Mouse (Mus musculus) thymus, postnatal 4 days (tissue): ENCODE data around the gene Tsku.

Experiments
- DNase-seq: peaks from one replicate; pipeline ENCODE4 v3.0.0; 2021

Gene Tsku

DNA sequence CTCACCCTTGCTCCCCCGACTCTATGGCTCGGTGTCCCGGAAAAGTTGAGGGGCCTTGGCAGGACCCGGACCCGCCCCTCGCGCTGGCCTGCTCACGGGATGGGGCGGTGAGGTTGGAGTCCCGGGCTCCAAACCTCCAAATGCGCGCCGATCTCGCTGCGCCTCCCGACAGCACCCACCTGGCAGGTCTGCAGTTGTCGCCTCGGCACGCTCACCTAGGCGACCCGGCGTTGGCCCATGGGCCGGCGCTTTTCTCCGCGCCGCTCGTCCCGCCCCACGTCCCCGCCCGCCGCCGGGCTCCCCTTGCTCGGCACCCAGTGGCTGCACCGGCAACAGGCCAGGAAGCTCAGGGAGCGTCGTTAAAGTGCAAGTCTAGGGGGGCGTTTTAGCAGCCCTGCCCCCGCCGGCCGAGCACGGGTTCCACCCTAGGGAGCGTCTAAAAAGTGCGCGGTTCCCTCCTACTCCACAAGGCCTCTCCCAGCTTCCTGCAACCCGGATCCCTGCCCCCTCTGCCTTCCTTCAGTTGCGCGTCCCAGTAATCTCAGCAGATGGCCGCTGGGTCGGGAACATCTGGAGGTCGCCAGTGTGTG, at the start of gene Tsku:
Gene Tsku, minus strand, starts transcription at position 266 of the 590 bp plus-strand sequence.
- DNase-seq: peak; percentile 69

DNA sequence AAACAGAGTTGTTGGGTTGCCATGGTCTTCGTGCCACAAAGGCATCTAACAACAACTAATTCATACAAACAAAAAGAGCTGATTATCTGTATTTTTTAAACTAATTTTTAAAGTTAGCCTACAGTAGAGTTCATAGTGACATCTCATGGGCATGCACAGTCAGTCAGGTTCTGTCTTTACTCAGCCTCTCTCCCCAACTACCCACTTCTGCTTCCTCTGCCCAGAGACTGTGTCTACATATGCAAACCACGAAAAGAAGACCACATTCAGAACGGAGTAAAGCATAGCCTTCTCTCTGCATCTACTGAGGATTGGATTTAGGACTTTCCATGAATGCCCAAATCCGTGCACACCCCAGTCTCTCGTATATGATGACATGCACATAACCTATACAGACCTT, 46.5 kb upstream of the Tsku start:
- no peak for DNase-seq

DNA sequence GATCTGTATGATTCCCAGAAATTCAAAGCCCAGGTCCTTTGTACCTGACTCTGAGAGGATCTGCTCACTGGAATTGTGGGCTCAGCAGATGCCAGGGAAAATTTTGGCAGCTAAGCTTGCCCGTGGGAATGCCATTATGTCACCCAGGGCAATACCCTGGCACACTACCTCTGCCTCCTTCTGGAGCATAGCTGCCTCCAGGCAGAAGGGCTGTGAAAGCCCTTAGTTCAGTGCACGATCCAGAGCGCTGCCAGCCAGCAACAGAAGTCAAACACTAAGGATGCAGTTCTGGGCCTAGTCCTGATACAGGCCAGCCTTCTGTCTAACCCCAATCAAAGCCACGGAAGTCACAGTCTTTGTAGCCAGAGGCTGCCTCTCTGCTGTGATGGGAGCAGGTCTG, 42.9 kb upstream of the Tsku start:
- DNase-seq: no peak

DNA sequence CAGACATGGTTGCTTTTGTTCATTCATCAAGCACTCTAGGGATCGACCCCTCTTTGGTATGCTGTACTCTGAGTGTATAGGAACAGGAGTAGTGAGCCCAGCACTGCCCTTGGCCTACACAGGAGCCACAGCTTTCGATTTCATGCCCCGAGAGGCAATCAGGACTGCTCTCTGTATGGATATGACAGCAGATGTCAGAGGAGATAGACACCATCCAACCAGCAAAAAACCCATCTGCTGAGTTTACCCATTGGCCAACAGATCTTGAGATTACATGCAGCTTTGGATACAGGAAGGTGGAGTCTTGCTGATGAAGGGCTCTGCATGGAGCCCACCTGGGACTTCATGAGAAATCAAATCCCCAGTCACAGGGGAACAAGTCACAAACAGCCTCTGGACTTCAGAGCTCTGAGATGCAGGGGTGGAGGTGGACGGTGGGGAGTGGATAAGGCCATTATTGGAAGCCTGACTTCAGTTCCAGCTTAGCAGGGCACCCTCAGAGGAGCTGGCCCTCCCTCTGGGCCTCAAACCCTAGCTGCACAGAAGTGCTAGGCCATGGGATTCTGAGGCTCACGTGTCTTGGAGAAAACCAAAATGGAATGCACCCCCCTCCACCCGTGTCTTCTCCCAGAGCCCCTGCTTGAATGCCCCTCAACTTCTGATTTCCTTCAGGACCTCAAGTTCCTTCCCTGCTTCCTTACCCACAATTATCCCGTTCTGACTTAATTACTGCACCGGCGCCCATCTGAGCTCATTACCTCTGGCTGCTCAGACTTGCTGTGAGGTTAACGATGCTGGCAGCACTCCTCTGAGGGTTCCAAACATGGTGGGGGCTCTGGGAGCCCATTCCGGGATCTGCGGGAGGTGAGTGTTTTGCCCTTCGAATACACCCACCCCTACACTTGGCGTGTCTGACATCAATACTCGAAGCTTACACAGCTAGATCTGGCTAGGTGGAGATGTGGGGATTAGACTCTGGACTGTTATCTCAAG, 41.8 kb upstream of the Tsku start:
- DNase-seq: no peak

DNA sequence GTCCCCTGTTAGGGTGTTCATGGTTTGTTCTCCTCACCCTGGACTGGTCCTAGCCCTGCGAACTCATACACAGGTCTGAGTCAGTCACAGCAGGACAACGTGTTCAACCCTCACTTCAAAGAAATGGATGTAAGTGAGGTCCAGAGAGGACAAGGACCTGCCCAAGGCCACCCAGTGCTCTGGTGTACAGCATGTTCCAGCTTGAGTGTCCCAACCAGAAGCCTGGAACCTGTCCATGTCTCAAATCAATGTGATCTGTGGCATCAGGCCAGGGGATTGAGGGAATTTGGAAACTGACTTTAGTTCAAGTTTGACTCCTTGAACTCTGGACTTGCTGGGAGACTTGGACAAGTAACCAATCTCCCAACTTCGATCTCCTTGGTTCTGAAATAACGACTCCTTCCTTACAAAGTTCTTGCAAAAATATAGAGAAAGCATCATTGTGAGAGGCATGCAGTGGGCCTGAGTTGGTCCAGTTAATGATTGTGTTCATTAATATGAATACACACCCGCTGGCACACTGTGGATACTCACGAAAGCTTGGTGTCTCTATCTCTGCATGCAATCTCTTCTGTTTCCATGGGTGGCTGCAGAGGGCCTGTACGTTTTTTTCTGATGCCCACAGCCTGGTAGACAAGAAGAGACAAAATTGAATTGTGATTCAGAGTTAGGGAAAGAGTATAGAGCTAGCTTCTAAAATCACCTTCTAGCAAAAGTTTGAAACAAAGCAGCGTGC, 31.5 kb upstream of the Tsku start:
- no peak for DNase-seq

DNA sequence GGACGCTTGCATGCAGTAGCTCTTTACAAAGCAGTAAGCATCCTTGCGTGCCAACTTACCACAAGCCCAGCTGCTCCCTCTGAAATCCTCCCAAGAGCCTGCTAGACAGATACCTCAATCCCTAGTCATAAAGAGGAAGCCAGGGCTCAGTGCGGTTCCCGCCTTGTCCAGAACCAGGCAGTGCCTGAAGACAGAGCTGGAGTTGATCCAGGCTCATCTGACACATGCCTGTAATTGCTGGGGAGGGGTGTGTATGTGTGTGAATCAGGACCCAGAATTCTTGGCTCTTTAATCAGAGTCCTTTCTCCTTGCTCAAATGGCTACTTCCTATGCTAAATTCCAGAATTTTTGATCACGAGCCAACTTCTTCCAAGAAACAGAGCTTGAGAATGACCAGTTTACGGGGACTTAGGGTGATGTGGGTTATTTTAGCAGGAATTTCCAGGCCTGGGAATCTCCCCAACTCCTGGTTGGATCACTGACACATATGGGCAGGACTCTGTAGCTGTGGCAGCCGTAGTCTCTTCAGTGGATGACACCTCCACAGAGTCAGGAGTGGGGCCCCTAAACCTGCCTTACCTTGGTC, 30.3 kb upstream of the Tsku start:
- no peak for DNase-seq

DNA sequence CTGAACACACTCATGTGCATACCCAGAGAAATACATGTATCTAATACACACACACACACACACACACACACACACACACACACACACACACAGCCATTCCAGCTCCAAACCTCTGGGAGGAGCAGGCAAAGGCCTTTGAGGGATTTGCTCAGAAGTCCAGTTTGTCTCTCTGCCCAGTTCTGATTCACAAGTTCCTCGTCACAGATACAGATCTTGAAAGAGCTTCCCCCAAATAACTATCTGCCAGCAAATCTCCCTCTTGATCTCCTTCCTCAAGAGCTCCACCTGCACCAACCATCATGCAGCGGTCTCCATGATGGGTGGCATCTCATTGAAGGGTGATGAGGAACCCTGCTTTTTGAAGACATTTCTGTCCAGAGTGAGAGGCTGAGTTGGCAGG, 29.4 kb upstream of the Tsku start:
- DNase-seq: no peak

DNA sequence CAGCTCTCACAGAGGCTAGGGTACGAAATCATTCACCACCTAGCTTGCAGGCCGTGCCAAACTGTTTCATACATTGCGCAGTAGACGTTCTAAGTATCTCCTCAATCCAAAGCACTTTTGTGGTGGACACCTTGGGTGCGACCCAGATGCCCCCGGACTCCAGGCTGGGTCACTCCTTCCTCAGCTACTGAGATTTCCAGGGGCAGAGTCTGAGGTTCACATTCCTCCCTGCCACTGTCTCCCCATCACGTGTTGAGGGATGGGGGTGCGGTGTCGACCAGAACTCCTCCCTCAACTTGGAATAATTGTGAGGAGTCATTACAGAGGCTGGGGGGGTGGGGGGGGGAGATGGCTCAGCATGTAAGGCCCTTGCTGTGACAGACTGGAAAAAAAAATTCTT, 28.5 kb upstream of the Tsku start:
- no peak for DNase-seq

DNA sequence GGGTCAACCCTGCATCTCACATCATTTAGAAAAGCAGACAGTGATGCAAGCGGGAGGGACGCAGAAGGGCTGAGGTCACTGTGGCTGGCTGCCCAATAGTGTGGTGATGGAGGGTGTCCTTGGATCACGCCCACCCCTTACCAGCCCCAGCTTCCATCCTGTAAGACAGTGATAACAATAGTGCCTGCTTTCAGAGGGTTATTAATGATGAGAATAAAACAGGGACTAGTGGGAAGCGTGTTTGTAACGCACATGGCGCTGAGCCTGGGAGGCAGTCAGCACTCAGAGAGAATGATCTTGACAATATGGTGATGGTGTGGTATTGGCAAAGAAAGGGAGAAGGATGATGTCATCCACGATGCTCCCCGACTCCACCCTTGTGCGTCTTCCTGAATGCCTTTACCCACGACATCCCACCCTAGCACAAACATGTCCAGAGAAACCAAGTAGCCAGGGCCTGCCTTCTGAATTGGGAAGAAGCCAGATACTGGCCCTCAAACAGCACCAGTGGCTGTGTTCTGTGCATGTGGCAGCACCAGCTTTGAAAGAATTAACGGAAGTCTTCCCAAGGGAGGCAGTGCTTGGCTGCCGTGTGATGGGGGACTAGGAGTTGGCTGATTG, 27.9 kb upstream of the Tsku start:
- no peak for DNase-seq

DNA sequence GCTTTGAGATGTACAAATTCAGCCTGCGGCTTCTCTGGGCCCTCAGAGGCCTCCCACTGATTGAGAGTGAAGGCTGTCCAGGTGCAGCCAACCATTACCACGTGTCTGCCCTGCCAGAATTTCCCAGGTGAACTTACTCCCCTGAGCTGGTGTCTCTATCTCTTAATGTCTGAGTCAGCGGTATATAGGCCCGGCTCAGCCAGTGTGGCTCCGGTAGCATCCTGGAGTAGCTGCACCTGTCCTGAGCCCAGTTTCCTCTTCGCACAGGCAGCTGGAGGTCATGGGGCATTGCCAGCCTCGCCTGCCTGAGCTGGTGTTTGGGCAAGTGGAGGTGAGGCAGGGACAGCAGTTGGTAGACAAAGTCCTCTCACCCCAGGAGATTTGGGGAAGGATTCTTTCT, 26.1 kb upstream of the Tsku start:
- DNase-seq: no peak

DNA sequence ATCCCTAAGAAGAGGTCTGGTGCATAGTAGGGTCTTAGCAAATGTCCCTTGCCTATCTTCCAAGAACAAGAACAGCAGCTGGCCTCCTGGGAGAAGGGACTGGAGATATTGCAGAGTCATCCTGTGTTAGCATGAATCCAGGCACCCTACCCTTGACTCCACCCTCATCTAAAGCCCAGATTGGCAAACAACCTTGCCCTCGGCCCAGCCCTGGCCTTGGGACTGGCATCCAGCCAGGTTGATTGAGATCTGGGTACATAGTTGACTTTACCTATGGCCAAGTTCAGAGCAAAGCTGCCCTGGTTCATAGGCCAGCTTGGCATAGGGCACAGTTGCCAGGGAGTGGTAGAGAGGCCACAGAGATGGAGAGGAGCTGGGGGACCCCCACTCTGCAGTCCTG, 24.0 kb upstream of the Tsku start:
- DNase-seq: no peak

DNA sequence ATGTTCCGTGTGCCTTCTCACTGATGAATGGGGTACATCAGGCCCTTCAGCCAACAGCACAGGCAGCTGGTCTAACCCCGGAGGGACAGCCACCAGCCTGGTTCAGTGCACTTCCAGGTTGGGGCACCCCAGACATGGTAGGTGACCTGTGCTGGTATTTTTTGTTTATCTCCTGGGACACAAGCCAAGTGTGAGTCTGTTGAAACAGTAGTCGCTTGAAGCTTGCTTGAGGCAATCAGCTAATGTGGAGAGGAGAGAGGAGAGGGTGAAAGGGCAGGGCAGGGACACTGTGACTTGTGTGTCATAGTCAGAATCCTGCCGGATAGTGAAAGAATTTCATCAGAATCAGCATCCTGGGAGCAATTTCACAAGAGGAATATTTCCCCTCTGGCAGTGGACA, 22.2 kb upstream of the Tsku start:
- no peak for DNase-seq

DNA sequence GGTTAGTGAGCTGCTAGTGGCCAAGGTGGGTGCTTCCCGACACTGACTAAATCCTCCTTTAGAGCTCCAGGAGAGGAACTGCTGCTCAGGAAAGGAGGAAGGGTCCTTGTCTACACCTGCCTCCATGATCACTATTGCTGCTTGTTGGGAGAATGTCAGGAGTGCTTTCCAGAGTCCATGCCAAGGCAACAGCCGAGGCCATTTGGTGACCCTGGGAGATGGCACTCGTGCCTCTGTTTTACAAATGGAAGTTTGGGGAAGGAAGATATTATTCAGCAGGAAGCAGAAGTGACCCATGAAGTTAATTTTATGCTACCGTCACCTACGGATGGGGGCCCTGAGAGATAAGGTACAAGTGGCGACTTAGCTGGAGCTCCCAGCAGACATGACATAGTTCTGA, 21.7 kb upstream of the Tsku start:
- no peak for DNase-seq

DNA sequence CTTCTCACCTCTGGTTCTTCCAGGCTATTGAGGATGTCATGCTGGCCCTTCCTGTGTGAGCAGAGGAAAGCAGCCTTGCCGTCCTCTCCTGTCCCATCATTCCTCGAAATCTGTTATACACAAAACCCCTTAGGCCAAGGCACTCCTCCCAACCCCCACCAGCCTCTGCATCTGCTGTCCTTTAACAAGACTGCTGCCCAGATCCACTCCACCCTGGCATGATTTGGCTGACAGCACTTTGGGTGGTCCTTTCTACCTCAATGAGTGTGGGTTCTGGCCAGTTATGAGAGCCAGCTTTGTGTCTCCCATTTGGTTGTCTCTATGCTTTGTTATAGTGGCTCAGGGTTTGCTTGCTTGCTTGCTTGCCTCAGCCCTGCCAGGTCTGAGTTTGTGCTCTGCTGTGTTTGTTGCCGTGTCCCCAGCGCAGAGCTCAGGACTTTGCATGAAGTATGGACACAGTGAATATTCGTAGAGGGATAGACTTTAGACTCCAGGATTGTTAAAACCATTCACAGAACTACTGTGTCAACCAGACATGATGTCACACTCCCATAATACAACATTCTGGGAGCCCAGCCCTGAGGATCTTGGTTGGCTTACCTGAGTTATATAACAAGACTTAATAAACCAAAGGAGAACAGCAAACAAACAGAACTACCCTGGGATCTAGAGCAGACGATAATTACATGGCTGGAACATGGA, 19.2 kb upstream of the Tsku start:
- DNase-seq: no peak

DNA sequence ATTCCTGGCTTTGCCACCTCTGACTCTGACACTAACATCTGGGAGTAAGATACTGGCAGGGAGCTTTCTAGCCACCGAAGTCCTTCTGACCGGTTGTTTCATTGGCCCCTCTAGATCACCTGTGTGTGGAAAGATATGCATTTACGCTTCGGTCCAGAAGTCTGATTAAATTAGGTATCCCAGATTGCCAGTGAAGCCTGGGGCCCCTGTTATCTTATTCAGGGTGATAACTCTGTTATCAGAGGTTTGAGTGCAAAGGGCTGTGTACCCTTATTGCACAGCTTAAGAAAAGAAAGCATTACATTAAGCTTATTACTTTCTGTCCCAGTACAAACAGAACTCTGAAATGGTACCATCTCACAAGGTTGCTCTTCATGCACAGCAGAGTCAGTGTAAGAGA, 18.1 kb upstream of the Tsku start:
- DNase-seq: no peak

DNA sequence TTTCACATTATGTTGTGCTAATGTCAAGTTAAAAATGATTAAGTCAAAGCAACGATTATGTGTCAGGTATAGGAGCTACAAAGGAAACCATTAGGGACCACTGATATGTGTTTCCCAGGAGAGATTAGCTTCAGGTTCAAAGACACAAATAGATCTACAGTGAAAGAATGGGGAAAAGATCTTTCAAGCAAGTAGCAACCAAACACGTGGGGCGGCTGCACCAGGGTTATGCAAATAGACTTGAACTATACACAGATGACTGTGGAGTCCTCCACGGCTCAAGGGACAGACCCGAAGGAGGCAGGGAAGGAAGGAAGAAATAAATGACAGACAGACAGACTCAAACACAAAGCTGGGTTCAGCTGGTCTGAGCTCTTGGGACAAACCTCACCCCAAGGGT, 16.1 kb upstream of the Tsku start:
- DNase-seq: peak; percentile 2

DNA sequence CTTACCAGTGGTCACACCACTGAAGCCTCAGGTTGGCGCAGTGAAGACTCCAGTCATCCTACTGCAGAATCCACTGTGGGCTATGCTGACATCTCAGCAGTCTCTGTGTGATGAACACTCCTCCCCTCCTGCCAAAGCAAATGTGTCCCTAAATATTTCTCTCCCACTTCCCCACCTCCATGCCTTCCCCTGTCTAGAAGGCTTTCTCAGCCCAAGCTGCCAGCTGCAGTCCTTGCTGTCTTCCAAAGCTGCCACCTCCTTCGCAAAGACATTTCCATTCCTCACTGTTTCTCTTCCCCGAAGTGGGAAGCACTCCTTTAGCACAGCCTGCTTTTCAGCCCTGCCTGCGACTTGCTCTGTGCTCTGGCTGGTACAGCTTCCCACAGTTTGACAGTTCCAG, 10.0 kb upstream of the Tsku start:
- DNase-seq: no peak

DNA sequence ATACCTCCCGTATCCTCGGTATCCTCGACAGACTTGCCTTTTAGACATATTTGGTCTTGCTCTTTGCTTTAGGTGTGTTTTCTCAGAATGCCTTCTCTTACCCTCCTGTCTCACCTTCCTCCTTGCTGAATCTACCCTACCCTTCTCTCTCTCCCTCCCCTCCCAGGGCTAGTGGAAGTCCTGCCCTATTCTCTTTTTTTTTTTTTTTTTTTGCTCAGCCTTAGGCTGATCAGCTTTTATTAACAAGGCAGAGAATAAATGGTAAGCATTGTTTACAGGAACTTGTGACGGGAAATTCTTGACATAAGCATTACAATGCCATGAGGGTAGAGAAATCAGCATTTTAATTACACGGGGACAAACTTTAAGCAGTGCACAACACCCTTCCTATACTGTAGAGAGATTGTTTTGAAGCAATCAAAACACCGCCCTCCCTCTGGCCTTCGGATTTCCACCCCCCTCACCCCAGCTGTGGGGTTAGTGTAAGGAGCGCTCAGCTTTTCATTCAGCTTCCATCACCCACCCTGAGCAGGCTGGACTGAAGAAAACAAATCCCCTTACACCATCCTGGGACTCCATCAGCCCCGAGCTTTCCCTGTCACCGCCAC, 8.7 kb upstream of the Tsku start:
- no peak for DNase-seq

DNA sequence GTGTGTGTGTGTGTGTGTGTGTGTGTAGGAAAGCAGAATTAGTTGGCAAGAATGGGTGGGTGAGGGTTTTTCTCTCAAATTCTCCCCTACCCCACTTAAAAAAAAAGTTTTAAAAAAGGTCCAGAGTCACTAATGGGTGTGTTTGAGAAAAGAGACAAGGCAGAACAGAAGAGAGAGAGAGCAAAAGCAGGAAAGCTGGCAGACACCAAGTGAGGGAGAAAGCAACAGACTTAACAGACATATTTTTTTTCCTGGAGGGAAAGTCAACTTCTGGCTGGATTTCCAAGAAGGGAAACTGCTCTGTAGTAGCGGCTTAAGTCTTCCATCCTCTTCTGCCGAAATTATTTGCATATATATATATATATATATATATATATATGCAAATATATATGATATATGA, 534 bp upstream of the Tsku start:
- DNase-seq: no peak

DNA sequence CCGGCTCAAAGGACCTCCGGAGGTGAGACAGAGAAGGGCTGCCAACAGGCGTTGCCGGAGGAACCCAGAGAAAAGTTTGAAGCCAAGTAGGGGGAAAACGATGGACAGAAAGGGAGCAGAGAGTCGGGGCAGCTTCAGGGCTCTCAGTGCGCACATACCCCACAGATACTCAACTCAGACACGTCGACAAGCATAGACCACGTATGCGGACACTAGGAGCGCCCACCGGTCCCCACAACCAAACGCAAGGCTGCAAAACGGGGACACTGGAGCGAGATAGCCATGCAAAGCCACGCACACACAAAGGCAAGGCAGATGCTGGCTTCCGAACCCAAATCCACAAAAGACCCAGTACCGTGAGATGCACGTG, 522 bp downstream of the Tsku start:
- no peak for DNase-seq

DNA sequence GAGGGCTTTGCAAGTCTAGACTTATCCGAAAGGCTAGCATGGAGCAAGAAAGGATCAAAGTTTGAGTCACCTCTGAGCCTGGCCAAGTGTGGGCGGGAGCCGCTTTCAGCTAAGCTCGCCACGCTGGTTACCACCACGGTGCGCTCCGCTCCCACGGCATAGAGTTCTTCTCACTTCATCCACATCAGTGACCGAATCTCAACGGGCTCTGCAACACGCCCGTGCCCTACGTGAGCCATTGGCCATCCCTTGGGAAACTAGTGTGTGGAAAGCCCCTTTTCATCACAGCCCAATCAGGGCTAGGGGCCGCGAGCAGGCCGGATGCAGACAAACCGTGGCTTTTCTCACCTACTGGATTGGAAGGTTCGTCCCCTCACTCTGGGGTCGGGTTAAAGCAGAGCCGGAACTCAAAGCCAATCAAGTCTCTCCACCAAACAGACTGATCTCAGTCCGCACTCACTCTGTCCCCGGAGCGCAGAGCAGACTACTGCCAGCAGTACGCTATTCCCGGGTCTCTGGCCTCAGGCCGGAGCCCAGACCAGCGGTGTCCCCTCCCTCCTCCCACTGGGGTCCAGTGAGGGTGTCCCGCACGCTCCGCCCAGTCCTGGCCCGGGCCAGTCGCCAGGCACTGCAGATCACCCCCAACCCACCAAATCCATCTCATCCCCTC, 1.0 kb downstream of the Tsku start:
- DNase-seq: peak; percentile 24
